Mouse (Mus musculus) heart, postnatal 0 days (tissue): ENCODE data around the gene Gpr31b. TPM values are rescaled to one million over a fixed set of nuclear protein-coding genes. Genes with fewer than 3 reads are reported as not detected.
"Not testable (repeated sequence)": the region's sequence is repeated elsewhere in the genome, so short reads cannot be mapped to it uniquely, and the experiment has no call there.

ENCODE experiments used
- ATAC-seq: fragments of 200-750 bp; cut with Nextera tagmentation; 2 replicates; pipeline ENCODE4 v1.8.0; 2017; ENCODE audit warnings: low read depth, moderate number of reproducible peaks, moderate library complexity; ENCODE audit not compliant: insufficient read depth
- DNase-seq: peaks from one replicate; pipeline ENCODE4 v3.0.0-alpha.2; 2016; ENCODE audit warnings: low spot score
- H3K27ac ChIP-seq: fragments of 300-500 bp; sonication (generic); 2 replicates; pipeline ENCODE4 v1.5.1; 2014; ENCODE audit warnings: low read depth, mild to moderate bottlenecking
- H3K27me3 ChIP-seq: fragments of 300-500 bp; sonication (generic); 2 replicates; pipeline ENCODE4 v1.6.1; 2014; ENCODE audit warnings: low read length, mixed read lengths; ENCODE audit not compliant: control insufficient read depth, insufficient read depth
- H3K36me3 ChIP-seq: fragments of 300-500 bp; sonication (generic); replicated peaks from 2 replicates; pipeline ENCODE4 v1.6.1; 2014; ENCODE audit warnings: low read length, mixed read lengths; ENCODE audit not compliant: control insufficient read depth, insufficient read depth
- H3K4me1 ChIP-seq: fragments of 300-500 bp; sonication (generic); 2 replicates; pipeline ENCODE4 v1.6.1; 2014; ENCODE audit warnings: antibody characterized with exemption; ENCODE audit not compliant: control insufficient read depth, insufficient read depth
- H3K4me2 ChIP-seq: fragments of 300-500 bp; sonication (generic); 2 replicates; pipeline ENCODE4 v1.6.1; 2014; ENCODE audit warnings: low read depth, mild to moderate bottlenecking, low read length, moderate library complexity
- H3K4me3 ChIP-seq: fragments of 300-500 bp; sonication (generic); 2 replicates; pipeline ENCODE4 v1.5.1; 2014; ENCODE audit warnings: low read depth, low read length
- H3K9ac ChIP-seq: fragments of 300-500 bp; sonication (generic); replicated peaks from 2 replicates; pipeline ENCODE4 v1.6.1; 2014; ENCODE audit warnings: low read depth, low read length, mixed read lengths
- H3K9me3 ChIP-seq: fragments of 300-500 bp; sonication (generic); replicated peaks from 2 replicates; pipeline ENCODE4 v1.6.1; 2016; ENCODE audit warnings: low read length; ENCODE audit not compliant: control insufficient read depth
- WGBS: fragments of 180-500 bp; shearing (Covaris S2); extraction: QIAGEN DNeasy Blood & Tissue Kit; methylation state at CpG from one replicate; pipeline ENCODE4 v1.1.7; 2014; 5-methylcytosine and 5-hydroxymethylcytosine counted together
- polyA plus RNA-seq: library from polyadenylated mRNA; unstranded; fragments of >200 nt; fragmentation: Nextera tagmentation; extraction: Ambion mirVana; gene quantifications from 2 replicates; pipeline ENCODE4 v1.2.1, GENCODE M21; 2015
- total RNA-seq: library from RNA; depleted of rRNA; stranded (reverse); fragments of >200 nt; gene quantifications from 2 replicates; pipeline ENCODE4 v1.2.3, GENCODE M21; 2014; ENCODE audit warnings: low replicate concordance; rRNA removed

Gpr31b gene
- total RNA-seq: not detected in 2 replicates
- not detected in 2 replicates for polyA plus RNA-seq

DNA sequence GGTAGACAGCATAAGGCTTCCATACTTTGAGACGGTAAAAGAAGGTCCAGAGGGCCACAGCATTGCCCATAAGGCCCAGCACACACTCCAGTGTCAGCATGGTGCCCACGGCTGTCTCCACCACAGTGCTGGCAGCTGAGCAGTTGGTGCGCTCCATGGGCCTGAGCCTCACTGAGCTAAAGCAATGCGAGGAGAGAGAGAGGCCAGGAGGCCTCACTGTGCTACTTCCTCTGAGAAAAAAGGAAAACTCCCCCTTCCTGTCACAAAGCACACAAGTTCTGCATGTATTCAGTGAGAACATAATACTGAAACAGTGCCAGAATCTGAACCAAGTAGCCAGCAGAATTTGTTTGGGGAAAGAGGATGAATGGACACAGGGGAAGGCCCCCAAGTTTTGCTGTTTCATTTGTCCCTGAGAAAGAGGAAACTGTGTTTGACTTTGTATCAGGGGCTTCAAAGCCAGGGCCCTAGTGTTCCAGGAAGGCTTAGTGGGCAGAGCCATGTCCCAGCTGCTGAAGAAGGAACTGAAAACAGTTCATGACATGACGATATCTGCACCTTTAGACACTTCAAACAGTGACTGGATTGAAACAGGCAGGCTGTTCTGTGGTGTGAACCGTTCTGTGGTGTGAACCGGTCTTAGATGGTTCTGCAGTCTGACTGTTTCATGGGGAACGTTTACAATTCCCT, at the start of gene Gpr31b:
TSS of gene Gpr31b (minus strand) at position 173 of the 690 bp plus-strand sequence.
- DNase-seq, H3K4me2 ChIP-seq, H3K9me3 ChIP-seq, H3K36me3 ChIP-seq, H3K4me3 ChIP-seq, H3K27me3 ChIP-seq, H3K4me1 ChIP-seq, H3K9ac ChIP-seq, H3K27ac ChIP-seq: not testable (repeated sequence)
- peak; percentile 53 for ATAC-seq
- WGBS: no CpG with 5 or more reads among the region's 8 CpGs

DNA sequence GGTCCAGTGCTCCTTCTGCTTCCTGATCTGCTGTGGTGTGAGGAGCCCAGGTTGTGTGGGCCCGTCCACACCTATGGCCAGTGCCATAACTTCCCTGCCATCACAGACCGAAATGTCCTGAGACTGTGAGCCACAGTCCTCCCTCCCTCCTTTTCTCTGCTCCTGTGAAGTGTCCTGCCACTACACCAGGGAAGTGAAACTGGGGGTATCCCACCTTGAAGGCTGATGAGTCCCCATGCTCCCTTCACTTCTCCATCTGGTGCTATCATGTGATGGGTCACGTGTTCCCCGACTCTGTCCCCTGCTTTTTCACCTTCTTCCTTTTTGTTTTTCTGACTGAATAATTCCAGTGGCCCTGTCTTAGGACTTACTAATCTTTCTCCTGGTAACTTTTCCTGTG, 40.9 kb upstream of the Gpr31b start:
- not testable (repeated sequence) for DNase-seq, H3K4me3 ChIP-seq, H3K27ac ChIP-seq, H3K36me3 ChIP-seq, H3K9ac ChIP-seq, H3K4me1 ChIP-seq, ATAC-seq, H3K4me2 ChIP-seq, H3K27me3 ChIP-seq, H3K9me3 ChIP-seq
- 92% methylated on average over 2 of the region's 4 CpGs for WGBS

DNA sequence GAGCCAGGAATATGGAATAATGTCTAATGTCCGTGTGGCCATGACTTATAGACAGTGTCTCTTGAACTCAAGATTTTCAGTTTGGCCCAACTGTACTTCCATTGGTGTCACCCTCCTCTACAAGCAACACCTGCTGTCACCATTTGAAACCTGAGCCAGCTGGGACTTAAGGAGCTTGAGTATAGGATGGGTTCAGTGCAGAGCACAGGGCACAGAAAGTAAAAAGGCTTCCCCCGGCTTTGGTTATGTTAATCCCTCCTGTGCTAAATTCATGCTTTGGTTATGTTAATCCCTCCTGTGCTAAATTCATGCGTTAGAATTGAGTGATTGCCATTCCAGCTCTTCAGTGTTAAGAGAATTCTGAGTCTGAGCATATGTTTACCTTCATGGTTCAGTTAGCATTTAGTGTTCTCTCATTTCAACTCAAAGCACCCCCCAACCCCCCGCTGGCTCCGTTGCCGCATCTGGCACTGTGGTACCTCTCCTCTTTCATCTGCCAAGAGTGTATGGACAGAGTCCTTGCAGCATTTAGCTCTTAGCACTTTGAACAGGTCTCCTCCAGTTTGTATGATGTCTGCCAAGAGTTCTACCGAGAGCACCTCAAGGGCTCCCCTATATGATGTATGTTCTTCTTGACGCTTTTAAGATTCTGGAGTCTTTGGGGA, 40.1 kb upstream of the Gpr31b start:
- 58% methylated on average over 5 of the region's 8 CpGs for WGBS

DNA sequence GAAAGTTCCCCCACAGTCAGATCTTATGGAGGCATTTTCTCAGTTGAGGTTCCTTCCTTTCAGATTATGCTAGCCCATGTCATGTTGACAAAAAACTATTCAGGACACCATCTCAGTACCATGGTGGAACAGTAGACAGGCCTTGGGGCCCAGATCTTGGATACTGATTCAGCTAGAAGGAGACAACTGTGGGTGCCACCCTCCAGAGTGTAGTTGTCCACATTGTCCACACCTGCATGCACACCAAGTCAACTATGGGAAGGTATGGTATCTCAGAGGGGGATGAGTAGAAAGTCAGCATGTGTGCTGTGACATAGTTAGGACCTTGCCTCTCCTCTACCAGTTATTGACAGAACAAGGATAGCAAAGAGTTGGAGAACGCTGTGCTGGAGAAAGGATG, 39.4 kb upstream of the Gpr31b start:
- not testable (repeated sequence) for H3K9me3 ChIP-seq, H3K4me2 ChIP-seq, H3K4me1 ChIP-seq, DNase-seq, H3K4me3 ChIP-seq, H3K27me3 ChIP-seq, H3K9ac ChIP-seq, H3K27ac ChIP-seq, H3K36me3 ChIP-seq
- 0 out of 2 replicates have a peak, but pooled peaks have one; percentile 49 for ATAC-seq
- WGBS: no CpG with 5 or more reads among the region's 1 CpGs

More for the DNA sequence above, 40.1 kb upstream of the Gpr31b start:
- not testable (repeated sequence) for H3K36me3 ChIP-seq, H3K4me2 ChIP-seq, H3K4me1 ChIP-seq, ATAC-seq, H3K27me3 ChIP-seq, H3K9me3 ChIP-seq, H3K9ac ChIP-seq, DNase-seq, H3K4me3 ChIP-seq, H3K27ac ChIP-seq

DNA sequence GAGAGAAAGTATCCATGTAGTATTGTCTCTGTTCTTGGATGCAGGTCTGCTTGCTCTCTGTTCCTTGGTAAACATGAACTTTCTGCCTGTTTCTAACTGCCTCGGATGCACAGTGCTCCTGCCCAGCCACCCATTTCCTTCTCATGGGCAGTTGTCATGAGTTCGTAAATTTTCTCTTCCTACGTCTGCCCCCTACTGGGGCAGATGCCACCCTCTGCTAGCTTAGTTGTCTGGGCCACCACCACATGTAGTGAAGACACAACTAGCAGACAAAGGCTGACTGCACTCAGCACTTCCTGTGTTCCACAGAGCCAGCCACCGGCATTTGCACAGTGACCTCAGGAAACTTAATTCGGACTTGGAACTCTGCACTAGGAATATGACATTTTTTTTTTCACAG, 17.1 kb upstream of the Gpr31b start:
- not testable (repeated sequence) for DNase-seq, H3K27me3 ChIP-seq, H3K4me1 ChIP-seq, H3K4me3 ChIP-seq, H3K9me3 ChIP-seq, H3K27ac ChIP-seq, ATAC-seq, H3K9ac ChIP-seq, H3K36me3 ChIP-seq, H3K4me2 ChIP-seq
- WGBS: 42% methylated on average over 3 of the region's 5 CpGs

DNA sequence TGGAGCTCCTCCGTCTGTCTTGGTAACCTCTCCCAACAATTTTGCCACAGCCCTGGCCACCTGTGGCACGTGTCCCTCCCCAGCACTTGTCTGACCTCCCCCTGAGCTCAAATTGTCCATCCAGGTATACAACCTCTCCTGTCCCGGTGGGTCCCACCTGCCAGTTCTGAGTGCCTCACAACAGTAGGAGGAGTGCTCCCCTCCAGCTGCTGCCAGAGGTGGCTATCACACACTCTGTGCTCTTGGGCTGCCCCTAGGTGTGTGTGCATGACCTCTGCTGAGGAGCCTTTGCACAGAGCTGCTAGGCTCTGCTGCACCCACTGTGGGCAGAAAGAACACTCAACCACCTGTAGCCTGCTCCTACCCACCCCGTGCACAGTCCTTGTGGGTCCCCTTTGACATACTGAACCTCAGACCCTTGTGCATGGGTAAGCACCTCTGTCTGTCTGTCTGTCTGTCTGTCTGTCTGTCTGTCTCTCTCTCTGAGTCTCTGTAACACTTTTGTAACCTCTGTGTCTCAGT, 15.8 kb upstream of the Gpr31b start:
- 100% methylated on average over 1 of the region's 4 CpGs for WGBS
- not testable (repeated sequence) for H3K9me3 ChIP-seq, H3K4me1 ChIP-seq, H3K36me3 ChIP-seq, H3K9ac ChIP-seq, H3K4me3 ChIP-seq, H3K27me3 ChIP-seq, H3K27ac ChIP-seq, H3K4me2 ChIP-seq, DNase-seq
- ATAC-seq: 0 out of 2 replicates have a peak, but pooled peaks have one; percentile 6

DNA sequence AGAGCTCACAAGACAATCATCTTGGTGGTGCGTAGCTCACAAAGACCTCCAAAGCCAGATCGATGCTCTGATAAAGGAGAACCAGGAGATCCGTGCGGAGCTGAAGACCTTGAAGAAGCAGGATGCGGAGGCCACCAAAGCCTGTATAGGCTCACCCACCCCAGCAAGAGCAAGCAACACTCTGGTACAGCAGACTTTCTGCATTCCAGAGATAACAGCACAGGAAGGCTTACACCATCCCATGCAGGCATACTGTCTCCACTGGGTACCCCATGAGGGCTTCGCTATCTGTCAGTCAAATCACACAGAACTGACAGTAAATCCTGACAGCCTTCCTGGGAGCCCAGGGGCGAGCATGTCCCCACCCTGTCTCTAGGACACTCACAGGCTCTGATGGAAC, 10.8 kb upstream of the Gpr31b start:
- H3K27ac ChIP-seq, H3K27me3 ChIP-seq, H3K4me1 ChIP-seq, H3K36me3 ChIP-seq, H3K4me3 ChIP-seq, DNase-seq, H3K9me3 ChIP-seq, H3K4me2 ChIP-seq, H3K9ac ChIP-seq: not testable (repeated sequence)
- ATAC-seq: peak; percentile 60
- WGBS: 50% methylated on average over 2 of the region's 7 CpGs

DNA sequence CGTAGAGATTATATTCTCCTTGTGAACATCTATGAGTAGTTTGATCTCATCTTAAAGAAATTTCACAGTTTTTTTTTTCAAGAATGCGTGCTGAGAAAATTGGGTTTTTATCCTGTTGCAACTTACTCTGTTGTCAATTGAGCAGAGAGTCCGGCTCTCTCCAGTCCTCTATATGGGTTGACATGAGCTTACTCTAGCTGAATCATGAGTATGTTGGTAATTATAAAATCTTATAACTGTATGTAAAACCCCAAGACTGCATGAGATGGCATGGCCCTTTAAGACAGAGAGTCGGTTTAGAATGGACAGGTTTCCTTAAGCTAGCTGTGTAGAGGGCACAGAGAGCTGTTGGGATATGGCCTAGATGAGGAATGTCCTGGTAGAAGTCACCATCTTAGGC, 8.7 kb upstream of the Gpr31b start, which contains the start of gene Tcp10b:
TSS of gene Tcp10b (plus strand) at position 301 of the 400 bp plus-strand sequence.
- H3K9ac ChIP-seq, H3K9me3 ChIP-seq, H3K36me3 ChIP-seq, H3K4me2 ChIP-seq, ATAC-seq, H3K27me3 ChIP-seq, DNase-seq, H3K4me3 ChIP-seq, H3K4me1 ChIP-seq, H3K27ac ChIP-seq: not testable (repeated sequence)
- 89% methylated on average over 3 of the region's 4 CpGs for WGBS
